Mouse (Mus musculus): ENCODE measurements around the gene Atp11b. TPM values are rescaled to one million over a fixed set of nuclear protein-coding genes. Genes with fewer than 3 reads are reported as not detected.

The Atp11b gene
- total RNA-seq (2021), result 100 to 1,000 TPM; 119 to 148 TPM
- long read RNA-seq, full-length matches to known transcripts, result 2 of 53 reads
- long read RNA-seq, partial matches to known transcripts, result 41 of 53 reads
- long read RNA-seq, other reads (novel, unspliced or antisense), result 10 of 53 reads

GRCm38 (mm10) chr3:35753825-35754767, at the start of gene Atp11b:
Atp11b (plus strand) TSS chr3:35754106.
- DNase-seq (ENCODE audit: low spot score in 2 of 2), result peak; percentile 70 to 79

GRCm38 (mm10) chr3:35704328-35704613, 49.6 kb upstream of the Atp11b start:
- no peak for DNase-seq (ENCODE audit: low spot score in 2 of 2)

GRCm38 (mm10) chr3:35719531-35720205, 34.2 kb upstream of the Atp11b start:
- DNase-seq (ENCODE audit: low spot score in 2 of 2), result no peak

- no peak for DNase-seq (ENCODE audit: low spot score in 2 of 2)
Observed at GRCm38 (mm10) chr3:35720801-35721200, 33.1 kb upstream of the Atp11b start.

GRCm38 (mm10) chr3:35721818-35722446, 32.0 kb upstream of the Atp11b start:
- no peak for DNase-seq (ENCODE audit: low spot score in 2 of 2)

GRCm38 (mm10) chr3:35722811-35723210, 31.1 kb upstream of the Atp11b start:
- DNase-seq (ENCODE audit: low spot score in 2 of 2), result no peak

- DNase-seq (ENCODE audit: low spot score in 2 of 2), result peak; percentile 16 to 17
Observed at GRCm38 (mm10) chr3:35723586-35724322, 30.2 kb upstream of the Atp11b start.

- no peak for DNase-seq (ENCODE audit: low spot score in 2 of 2)
Observed at GRCm38 (mm10) chr3:35725096-35725495, 28.8 kb upstream of the Atp11b start.

GRCm38 (mm10) chr3:35726936-35727335, 27.0 kb upstream of the Atp11b start:
- no peak for DNase-seq (ENCODE audit: low spot score in 2 of 2)

- DNase-seq (ENCODE audit: low spot score in 2 of 2), result no peak
Observed at GRCm38 (mm10) chr3:35729490-35729889, 24.4 kb upstream of the Atp11b start.

- no peak for DNase-seq (ENCODE audit: low spot score in 2 of 2)
Observed at GRCm38 (mm10) chr3:35731981-35732777, 21.7 kb upstream of the Atp11b start.

GRCm38 (mm10) chr3:35732778-35733147, 21.1 kb upstream of the Atp11b start:
- no peak for DNase-seq (ENCODE audit: low spot score in 2 of 2)

- no peak for DNase-seq (ENCODE audit: low spot score in 2 of 2)
Observed at GRCm38 (mm10) chr3:35734509-35734908, 19.4 kb upstream of the Atp11b start.

- DNase-seq (ENCODE audit: low spot score in 2 of 2), result no peak
Observed at GRCm38 (mm10) chr3:35738071-35738470, 15.8 kb upstream of the Atp11b start.

- no peak for DNase-seq (ENCODE audit: low spot score in 2 of 2)
Observed at GRCm38 (mm10) chr3:35745010-35745409, 8.9 kb upstream of the Atp11b start.

GRCm38 (mm10) chr3:35746840-35747456, 7.0 kb upstream of the Atp11b start:
- no peak for DNase-seq (ENCODE audit: low spot score in 2 of 2)

- DNase-seq (ENCODE audit: low spot score in 2 of 2), result no peak
Observed at GRCm38 (mm10) chr3:35750286-35750685, 3.6 kb upstream of the Atp11b start.

GRCm38 (mm10) chr3:35751724-35752123, 2.2 kb upstream of the Atp11b start:
- DNase-seq (ENCODE audit: low spot score in 2 of 2), result no peak

GRCm38 (mm10) chr3:35762735-35763134, 8.8 kb downstream of the Atp11b start:
- DNase-seq (ENCODE audit: low spot score in 2 of 2), result no peak
